Mouse (Mus musculus) intestine, embryonic 16.5 days (tissue): ENCODE results near the gene Efcab11. TPM values are rescaled to one million over a fixed set of nuclear protein-coding genes. Genes with fewer than 3 reads are reported as not detected.

ENCODE experiments used
- ATAC-seq: fragments of 200-750 bp; cut with Nextera tagmentation; 2 replicates; pipeline ENCODE4 v1.8.0; 2017; ENCODE audit warnings: moderate TSS enrichment, moderate library complexity
- H3K27ac ChIP-seq: fragments of 300-500 bp; sonication (generic); 2 replicates; pipeline ENCODE4 v1.5.1; 2014; ENCODE audit warnings: mild to moderate bottlenecking, low read length
- H3K27me3 ChIP-seq: fragments of 300-500 bp; sonication (generic); replicated peaks from 2 replicates; pipeline ENCODE4 v1.6.1; 2014; ENCODE audit warnings: low read length, control low read depth, mixed read lengths; ENCODE audit not compliant: control insufficient read depth, insufficient read depth
- H3K36me3 ChIP-seq: fragments of 300-500 bp; sonication (generic); 2 replicates; pipeline ENCODE4 v1.6.1; 2014; ENCODE audit warnings: low read length, control low read depth; ENCODE audit not compliant: control insufficient read depth, insufficient read depth
- H3K4me1 ChIP-seq: fragments of 300-500 bp; sonication (generic); 2 replicates; pipeline ENCODE4 v1.6.1; 2014; ENCODE audit warnings: low read length, control low read depth, mixed read lengths; ENCODE audit not compliant: control insufficient read depth, insufficient read depth
- H3K4me2 ChIP-seq: fragments of 300-500 bp; sonication (generic); 2 replicates; pipeline ENCODE4 v1.6.1; 2014; ENCODE audit warnings: low read depth, low read length, control low read depth
- H3K4me3 ChIP-seq: fragments of 300-500 bp; sonication (generic); 2 replicates; pipeline ENCODE4 v1.5.1; 2014; ENCODE audit warnings: mild to moderate bottlenecking, low read length
- H3K9ac ChIP-seq: fragments of 300-500 bp; sonication (generic); 2 replicates; pipeline ENCODE4 v1.6.1; 2014; ENCODE audit warnings: low read depth, low read length
- H3K9me3 ChIP-seq: fragments of 300-500 bp; sonication (generic); 2 replicates; pipeline ENCODE4 v1.6.1; 2016; ENCODE audit warnings: low read length, control low read depth; ENCODE audit not compliant: control insufficient read depth
- WGBS: fragments of 180-500 bp; shearing (Covaris S2); extraction: QIAGEN DNeasy Blood & Tissue Kit; methylation state at CpG from one replicate; pipeline ENCODE4 v1.1.7; 2014; 5-methylcytosine and 5-hydroxymethylcytosine counted together
- polyA plus RNA-seq: library from polyadenylated mRNA; unstranded; fragments of >200 nt; fragmentation: Nextera tagmentation; extraction: Ambion mirVana; gene quantifications from 2 replicates; pipeline ENCODE4 v1.2.1, GENCODE M21; 2015

The Efcab11 gene
- polyA plus RNA-seq, 1 experiment from 2014 or later: 9.7 TPM

- Histone ChIP-seq H3K4me3 (no peak overlapping the region), H3K4me1 (no peaks in the 10 kb centered on the region), H3K27ac (no peak overlapping the region), H3K9me3 (no peaks in the 10 kb centered on the region), H3K27me3 (no peaks in the 10 kb centered on the region), H3K36me3 (no peaks in the 10 kb centered on the region), H3K9ac (no peak overlapping the region), H3K4me2 (no peak overlapping the region)
- no peak for ATAC-seq
- WGBS: 84% methylated on average over 4 of the region's 4 CpGs
These were observed 90.1 kb downstream of the Efcab11 start for GRCm38 (mm10) chr12:99794158-99794515.

DNA sequence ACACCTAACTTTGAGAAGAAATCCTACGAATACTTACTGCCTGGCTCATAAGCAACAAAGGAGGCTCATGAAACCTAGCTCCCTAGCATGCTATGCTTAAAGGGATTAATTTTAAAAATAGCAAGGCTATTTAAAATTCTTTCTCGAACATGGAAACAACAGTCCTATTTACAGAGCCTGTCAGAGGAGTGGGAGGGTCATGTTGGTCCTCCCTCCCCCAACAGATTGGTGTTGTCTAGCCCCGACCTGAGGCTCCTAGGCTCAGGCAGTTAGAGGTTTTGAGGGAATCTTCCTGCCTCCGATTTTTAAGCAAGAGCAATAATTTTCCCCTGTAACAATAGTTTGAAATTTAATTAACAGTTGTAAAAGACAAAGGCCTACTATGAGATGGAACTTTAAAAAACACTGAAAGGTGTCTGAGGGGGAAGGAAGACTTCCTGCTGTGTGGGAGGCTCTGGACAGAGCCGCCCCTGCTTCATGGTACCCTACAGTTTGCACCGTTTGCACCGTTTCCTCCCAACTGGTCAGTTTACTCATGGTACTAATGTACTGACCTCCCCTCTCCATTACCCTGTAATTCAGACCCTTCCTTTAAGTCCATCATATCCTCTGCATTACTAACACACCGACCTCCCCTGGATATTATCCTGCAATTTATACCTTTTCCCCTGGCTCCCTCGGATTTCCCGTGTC lies 90.6 kb downstream of the Efcab11 start:
- Histone ChIP-seq H3K4me3 (no peak overlapping the region), H3K27ac (no peak overlapping the region), H3K9ac (no peak overlapping the region), H3K27me3 (no peaks in the 10 kb centered on the region), H3K4me1 (no peaks in the 10 kb centered on the region), H3K4me2 (no peak overlapping the region), H3K9me3 (no peaks in the 10 kb centered on the region), H3K36me3 (no peaks in the 10 kb centered on the region)
- WGBS: 59% methylated on average over 10 of the region's 10 CpGs
- ATAC-seq: no peak

- 63% methylated on average over 5 of the region's 5 CpGs for WGBS
- no peak for ATAC-seq
- H3K27me3 ChIP-seq: no peaks in the 10 kb centered on the region
- H3K9ac ChIP-seq: no peak overlapping the region
- no peaks in the 10 kb centered on the region for H3K36me3 ChIP-seq
- no peaks in the 10 kb centered on the region for H3K9me3 ChIP-seq
- H3K4me3 ChIP-seq: no peak overlapping the region
- no peak overlapping the region for H3K27ac ChIP-seq
- H3K4me1 ChIP-seq: no peaks in the 10 kb centered on the region
- H3K4me2 ChIP-seq: no peak overlapping the region
These were observed 94.8 kb downstream of the Efcab11 start for GRCm38 (mm10) chr12:99789283-99789960.

GRCm38 (mm10) chr12:99781774-99782173 lies 102.5 kb downstream of the Efcab11 start:
- H3K9me3 ChIP-seq: no peaks in the 10 kb centered on the region
- no peak overlapping the region for H3K4me2 ChIP-seq
- WGBS: 76% methylated on average over 5 of the region's 5 CpGs

GRCm38 (mm10) chr12:99780396-99780795 lies 103.8 kb downstream of the Efcab11 start:
- Histone ChIP-seq H3K27ac (no peak overlapping the region), H3K27me3 (no peaks in the 10 kb centered on the region), H3K4me2 (no peak overlapping the region), H3K9ac (no peak overlapping the region), H3K36me3 (no peaks in the 10 kb centered on the region), H3K4me3 (no peak overlapping the region), H3K4me1 (no peaks in the 10 kb centered on the region), H3K9me3 (no peaks in the 10 kb centered on the region)
- ATAC-seq: no peak
- WGBS: 87% methylated on average over 3 of the region's 3 CpGs

More at GRCm38 (mm10) chr12:99781774-99782173, 102.5 kb downstream of the Efcab11 start:
- no peaks in the 10 kb centered on the region for H3K36me3 ChIP-seq
- no peaks in the 10 kb centered on the region for H3K4me1 ChIP-seq
- H3K27ac ChIP-seq: no peak overlapping the region
- ATAC-seq: no peak
- H3K27me3 ChIP-seq: no peaks in the 10 kb centered on the region
- no peak overlapping the region for H3K4me3 ChIP-seq
- no peak overlapping the region for H3K9ac ChIP-seq

GRCm38 (mm10) chr12:99779908-99780307 lies 104.3 kb downstream of the Efcab11 start:
- Histone ChIP-seq H3K9me3 (no peaks in the 10 kb centered on the region), H3K27me3 (no peaks in the 10 kb centered on the region), H3K9ac (no peak overlapping the region), H3K4me2 (no peak overlapping the region), H3K4me3 (no peak overlapping the region), H3K36me3 (no peaks in the 10 kb centered on the region), H3K27ac (no peak overlapping the region), H3K4me1 (no peaks in the 10 kb centered on the region)
- WGBS: 79% methylated on average over 7 of the region's 7 CpGs
- no peak for ATAC-seq

DNA sequence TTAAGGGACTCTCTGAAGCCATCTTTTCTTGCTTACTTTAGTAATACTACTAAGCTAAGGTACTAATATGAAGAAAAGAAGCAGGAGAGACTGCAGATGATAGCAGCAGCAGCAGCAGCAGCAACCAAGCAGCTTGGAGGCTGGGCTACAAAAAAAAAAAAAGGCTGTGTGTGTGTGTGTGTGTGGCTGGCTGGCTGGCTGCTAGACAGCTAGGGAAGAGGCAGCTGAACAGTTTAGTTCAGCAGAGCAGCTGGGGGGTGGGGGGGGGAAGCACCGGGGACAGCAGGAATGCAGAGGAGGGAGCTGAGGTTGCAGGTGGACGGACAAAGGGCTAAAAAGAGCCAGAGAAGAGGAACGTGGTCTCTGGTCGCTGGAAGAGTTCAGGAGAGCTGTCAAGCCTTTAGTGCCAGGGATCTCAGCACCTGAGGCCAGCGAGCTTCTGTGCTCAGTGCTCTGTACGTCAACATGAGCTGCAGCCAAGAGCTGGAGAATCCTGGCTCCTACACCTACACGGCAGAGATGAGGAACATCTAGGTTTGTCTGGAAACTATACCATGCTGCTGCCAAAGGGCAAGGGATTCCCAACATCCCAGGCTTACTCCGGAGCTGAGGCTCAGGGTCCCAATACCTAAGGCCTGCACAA lies 107.6 kb downstream of the Efcab11 start:
- no peaks in the 10 kb centered on the region for H3K4me1 ChIP-seq
- H3K9ac ChIP-seq: no peak overlapping the region
- H3K36me3 ChIP-seq: no peaks in the 10 kb centered on the region
- H3K9me3 ChIP-seq: no peaks in the 10 kb centered on the region
- no peak overlapping the region for H3K4me3 ChIP-seq
- H3K27me3 ChIP-seq: no peaks in the 10 kb centered on the region
- H3K4me2 ChIP-seq: no peak overlapping the region
- WGBS: 54% methylated on average over 8 of the region's 8 CpGs
- no peak for ATAC-seq
- no peak overlapping the region for H3K27ac ChIP-seq

DNA sequence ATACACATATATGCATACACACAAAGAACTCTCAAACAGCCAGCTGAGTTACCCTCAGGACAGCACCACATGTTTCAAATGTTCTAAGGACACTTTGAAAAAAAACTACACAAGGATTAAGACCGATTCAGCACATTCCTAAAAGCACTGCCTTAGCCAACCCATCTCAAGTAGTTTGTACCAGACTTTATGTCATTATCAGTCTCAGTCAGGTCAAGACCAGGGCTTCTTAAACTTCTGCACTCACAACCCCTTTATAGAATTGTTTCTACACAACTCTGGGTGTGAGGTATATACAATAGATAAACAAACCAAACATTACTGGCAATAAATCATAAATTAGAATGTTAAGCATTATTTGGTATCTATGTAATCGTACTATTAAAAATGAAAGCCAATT lies 109.4 kb downstream of the Efcab11 start:
- H3K27me3 ChIP-seq: no peaks in the 10 kb centered on the region
- no peak overlapping the region for H3K4me2 ChIP-seq
- ATAC-seq: no peak
- 66% methylated on average over 2 of the region's 2 CpGs for WGBS
- no peak overlapping the region for H3K27ac ChIP-seq
- H3K4me1 ChIP-seq: no peaks in the 10 kb centered on the region
- no peak overlapping the region for H3K9ac ChIP-seq
- no peaks in the 10 kb centered on the region for H3K9me3 ChIP-seq
- H3K4me3 ChIP-seq: no peak overlapping the region
- H3K36me3 ChIP-seq: no peaks in the 10 kb centered on the region

GRCm38 (mm10) chr12:99773636-99774193 lies 110.5 kb downstream of the Efcab11 start:
- Histone ChIP-seq H3K27me3 (no peaks in the 10 kb centered on the region), H3K27ac (no peak overlapping the region), H3K4me3 (no peak overlapping the region), H3K4me1 (no peaks in the 10 kb centered on the region), H3K36me3 (no peaks in the 10 kb centered on the region), H3K9ac (no peak overlapping the region), H3K9me3 (no peaks in the 10 kb centered on the region), H3K4me2 (no peak overlapping the region)
- no peak for ATAC-seq
- WGBS: 82% methylated on average over 5 of the region's 5 CpGs
